Mouse (Mus musculus): Measurements from ENCODE around the gene Dbx2. TPM values are rescaled to one million over a fixed set of nuclear protein-coding genes. Genes with fewer than 3 reads are reported as not detected.

Gene Dbx2
- total RNA-seq, 2 experiments from 2014 or later = not detected

GRCm38 (mm10) chr15:95639115-95639828 is 16.5 kb downstream of the Dbx2 start:
- ATAC-seq (replicated peaks; ENCODE audit: low FRiP score, poor library complexity, severe bottlenecking) = no peak

GRCm38 (mm10) chr15:95624396-95624795 is 31.4 kb downstream of the Dbx2 start:
- ATAC-seq (replicated peaks; ENCODE audit: low FRiP score, poor library complexity, severe bottlenecking) = no peak

GRCm38 (mm10) chr15:95622797-95623196 is 33.0 kb downstream of the Dbx2 start:
- no peak for ATAC-seq (replicated peaks; ENCODE audit: low FRiP score, poor library complexity, severe bottlenecking)

GRCm38 (mm10) chr15:95612600-95612999 is 43.2 kb downstream of the Dbx2 start:
- ATAC-seq (replicated peaks; ENCODE audit: low FRiP score, poor library complexity, severe bottlenecking) = no peak

GRCm38 (mm10) chr15:95601179-95601578 is 54.6 kb downstream of the Dbx2 start:
- no peak for ATAC-seq (replicated peaks; ENCODE audit: low FRiP score, poor library complexity, severe bottlenecking)

GRCm38 (mm10) chr15:95598630-95599029 is 57.1 kb downstream of the Dbx2 start:
- no peak for ATAC-seq (replicated peaks; ENCODE audit: low FRiP score, poor library complexity, severe bottlenecking)

- no peak for ATAC-seq (replicated peaks; ENCODE audit: low FRiP score, poor library complexity, severe bottlenecking)
These were observed 68.9 kb downstream of the Dbx2 start for GRCm38 (mm10) chr15:95586906-95587305.

- no peak for ATAC-seq (replicated peaks; ENCODE audit: low FRiP score, poor library complexity, severe bottlenecking)
These were observed 70.9 kb downstream of the Dbx2 start for GRCm38 (mm10) chr15:95584891-95585290.

- ATAC-seq (replicated peaks; ENCODE audit: low FRiP score, poor library complexity, severe bottlenecking) = no peak
These were observed 81.1 kb downstream of the Dbx2 start for GRCm38 (mm10) chr15:95574661-95575060.

Other genes starting within 250 kb of the Dbx2 start
- not detected in 2 replicates for gene Nell2, start 127.4 kb downstream of the Dbx2 start, total RNA-seq (2015; ENCODE audit: low replicate concordance)
- gene Nell2, start 127.4 kb downstream of the Dbx2 start, total RNA-seq (2017; ENCODE audit: low replicate concordance) = not detected in 2 replicates
- 9.6 and 16.7 TPM in 2 replicates for gene Ano6, start 134.9 kb upstream of the Dbx2 start, total RNA-seq (2015; ENCODE audit: low replicate concordance)
- 20.5 and 25.9 TPM in 2 replicates for gene Ano6, start 134.9 kb upstream of the Dbx2 start, total RNA-seq (2017; ENCODE audit: low replicate concordance)